Mouse (Mus musculus): ENCODE results near the gene Nipsnap2.

DNA sequence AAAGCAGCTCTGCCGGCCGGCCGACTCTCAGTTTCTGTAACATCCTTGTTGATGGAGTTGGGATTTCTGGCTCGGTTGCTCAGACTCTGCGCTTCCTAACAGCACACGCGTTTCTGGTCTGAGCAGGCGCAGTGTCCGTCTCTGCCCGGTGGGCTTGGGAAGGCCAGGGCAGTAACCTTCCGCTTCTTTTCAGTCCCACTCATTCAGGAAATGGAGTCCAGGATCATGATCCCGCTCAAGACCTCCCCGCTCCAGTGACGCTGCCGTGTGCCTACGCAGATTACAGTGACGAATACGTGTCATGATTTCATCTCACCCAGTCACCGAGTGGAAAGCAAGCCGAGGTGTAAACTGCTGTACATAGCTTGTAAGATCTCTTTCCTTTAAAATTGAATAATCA, 32.0 kb downstream of the Nipsnap2 start:
- no peak for TF ChIP-seq CTCF (IDR thresholded peaks at IDR 0.05; ENCODE audit: low read depth, low read length)
- TF ChIP-seq TAL1 (conservative IDR thresholded peaks at IDR 0.05; ENCODE audit: low read depth, low read length) = no peak
- no peak for TF ChIP-seq GATA1 (IDR thresholded peaks at IDR 0.05; ENCODE audit: borderline replicate concordance, low read length)
- no peak for TF ChIP-seq POLR2AphosphoS5 (IDR thresholded peaks at IDR 0.05; ENCODE audit: insufficient replicate concordance, low read depth, low read length)
- no peak for TF ChIP-seq GATA2 (IDR thresholded peaks at IDR 0.05; ENCODE audit: borderline replicate concordance, low read depth, low read length)

Measured in G1E (cell line).